Mouse (Mus musculus) T-helper 1 cell (primary cell): ENCODE measurements around the gene Coa5.

Source experiments
- in situ Hi-C: fragments of 300-600 bp; cut with MboI, MseI; formaldehyde crosslinking; loops from one replicate; pipeline ENCODE4 v1.15.1; 2025; ENCODE audit warnings: high pct_unique_total_duplicates

Coa5 gene

GRCm38 (mm10) chr1:37429366-37430296 lies at the start of gene Coa5, which contains the start of gene Unc50:
Coa5 (minus strand) TSS chr1:37430103.
Unc50 (plus strand) TSS chr1:37430139.
- in situ Hi-C loops: loop anchor here (25.0 kb wide), 1 partner anchor 433 kb away; the partner anchor contains the start of genes Lipt1 and Tsga10

DNA sequence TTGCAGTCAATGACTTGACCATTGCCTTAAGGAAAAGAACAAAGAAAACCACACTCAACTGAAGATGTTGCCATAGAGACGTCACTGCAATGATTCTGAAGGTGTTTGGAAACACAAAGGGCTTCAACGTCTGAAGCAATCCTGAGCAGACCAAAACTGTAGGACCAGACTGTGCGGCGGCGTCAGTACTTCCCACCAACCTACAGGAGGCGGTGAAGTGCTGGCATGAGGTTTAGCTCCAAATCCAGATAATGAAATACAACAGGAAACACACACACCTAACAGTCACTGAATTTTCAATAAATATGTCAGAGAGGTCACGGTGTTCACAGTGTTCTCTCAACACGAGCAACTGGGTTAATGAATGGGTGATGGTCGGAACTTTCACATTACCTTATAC lies 49.2 kb upstream of the Coa5 start:
- in situ Hi-C loops: loop anchor here (5.0 kb wide), 1 partner anchor 148 kb away; no protein-coding TSS in a partner anchor

DNA sequence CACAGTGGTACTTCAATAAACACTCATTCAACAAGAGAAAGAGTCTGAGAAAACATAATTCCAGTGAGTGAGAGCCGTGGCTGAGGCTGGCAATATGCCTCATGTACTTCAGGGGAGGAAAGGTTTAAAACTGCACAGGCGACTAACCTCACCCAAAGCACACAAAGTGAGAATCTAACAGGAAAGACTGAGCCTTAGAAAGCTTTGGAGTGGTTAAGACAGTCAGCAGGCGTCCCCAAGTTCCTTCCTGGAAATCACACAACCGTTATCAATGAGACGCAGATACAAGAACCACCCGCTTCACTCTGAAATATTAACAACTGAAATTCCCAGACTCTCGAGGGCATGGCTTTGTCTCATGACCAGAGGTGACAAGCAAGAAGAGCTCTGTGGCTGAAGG lies 48.5 kb upstream of the Coa5 start:
- in situ Hi-C loops: loop anchor here (5.0 kb wide), 1 partner anchor 149 kb away; no protein-coding TSS in a partner anchor

- in situ Hi-C loops: loop anchor here (5.0 kb wide), 1 partner anchor 149 kb away; no protein-coding TSS in a partner anchor
Observed at GRCm38 (mm10) chr1:37477928-37478327, 48.0 kb upstream of the Coa5 start.

DNA sequence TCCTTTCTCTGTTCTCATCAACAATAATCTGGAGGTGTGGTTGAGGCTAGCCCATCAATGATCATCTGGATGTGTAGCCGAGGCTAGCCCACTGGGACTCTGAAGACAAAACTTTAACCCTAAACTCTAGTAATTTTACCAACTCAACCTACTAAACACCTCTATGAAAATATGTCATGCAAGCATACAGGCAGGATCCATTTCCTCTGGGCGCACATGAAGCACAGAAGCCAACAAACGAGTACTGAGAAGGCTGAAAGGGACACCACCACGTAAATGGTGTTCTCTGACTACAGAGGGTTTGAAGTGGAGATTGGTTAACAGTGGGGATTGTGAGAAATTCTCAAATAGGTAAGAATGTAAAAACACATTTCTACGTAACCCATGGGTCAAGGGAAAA lies 47.3 kb upstream of the Coa5 start:
- in situ Hi-C loops: loop anchor here (5.0 kb wide), 1 partner anchor 150 kb away; no protein-coding TSS in a partner anchor

GRCm38 (mm10) chr1:37475312-37475711 lies 45.4 kb upstream of the Coa5 start:
- in situ Hi-C loops: loop anchor here (5.0 kb wide), 1 partner anchor 152 kb away; no protein-coding TSS in a partner anchor

GRCm38 (mm10) chr1:37474634-37475190 lies 44.8 kb upstream of the Coa5 start:
- in situ Hi-C loops: loop anchor here (5.0 kb wide), 1 partner anchor 153 kb away; no protein-coding TSS in a partner anchor

DNA sequence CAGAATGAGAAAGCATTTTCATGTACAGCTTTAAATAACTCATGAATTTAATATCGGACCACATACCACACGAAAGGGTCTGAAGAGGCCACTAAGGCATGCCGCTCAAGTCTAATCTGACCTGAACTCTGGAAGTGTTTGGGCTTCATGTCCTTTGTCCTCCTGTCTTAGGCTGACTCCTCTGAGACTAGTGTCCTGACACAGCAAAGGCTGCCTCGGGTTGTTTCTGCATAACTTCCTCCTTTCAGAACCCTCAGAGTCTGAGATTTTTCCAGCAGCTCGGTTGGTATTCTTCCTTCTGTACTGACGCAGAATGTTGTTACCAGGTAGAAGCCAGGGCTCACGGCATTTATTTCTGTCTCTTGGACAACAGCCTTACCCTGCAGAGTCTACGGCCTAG lies 44.1 kb upstream of the Coa5 start:
- in situ Hi-C loops: no loop called here

DNA sequence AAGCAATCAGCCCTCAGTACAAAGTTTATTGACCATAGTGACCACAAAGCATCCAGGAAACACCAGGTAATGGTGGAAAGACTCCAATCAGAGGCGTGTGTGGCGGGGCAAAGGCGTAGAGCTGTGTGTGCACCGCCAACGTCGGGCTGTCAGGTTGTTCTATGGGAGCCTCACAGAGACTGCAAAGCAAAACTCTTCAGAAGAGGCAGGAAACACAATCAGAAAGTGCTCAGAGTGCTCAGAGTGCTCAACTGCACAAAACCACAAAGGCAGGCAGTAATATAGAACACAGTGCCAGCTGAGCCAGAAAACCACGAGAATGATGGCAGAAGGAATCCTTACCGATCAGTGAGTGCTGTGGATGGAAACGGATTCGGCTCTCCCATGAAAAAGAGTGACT lies 43.3 kb upstream of the Coa5 start:
- in situ Hi-C loops: no loop called here

- in situ Hi-C loops: no loop called here
Observed at GRCm38 (mm10) chr1:37471179-37472148, 41.6 kb upstream of the Coa5 start.

- in situ Hi-C loops: no loop called here
Observed at GRCm38 (mm10) chr1:37469007-37469406, 39.1 kb upstream of the Coa5 start.

GRCm38 (mm10) chr1:37467806-37468205 lies 37.9 kb upstream of the Coa5 start:
- in situ Hi-C loops: no loop called here

- in situ Hi-C loops: no loop called here
Observed at GRCm38 (mm10) chr1:37466322-37466995, 36.6 kb upstream of the Coa5 start.

DNA sequence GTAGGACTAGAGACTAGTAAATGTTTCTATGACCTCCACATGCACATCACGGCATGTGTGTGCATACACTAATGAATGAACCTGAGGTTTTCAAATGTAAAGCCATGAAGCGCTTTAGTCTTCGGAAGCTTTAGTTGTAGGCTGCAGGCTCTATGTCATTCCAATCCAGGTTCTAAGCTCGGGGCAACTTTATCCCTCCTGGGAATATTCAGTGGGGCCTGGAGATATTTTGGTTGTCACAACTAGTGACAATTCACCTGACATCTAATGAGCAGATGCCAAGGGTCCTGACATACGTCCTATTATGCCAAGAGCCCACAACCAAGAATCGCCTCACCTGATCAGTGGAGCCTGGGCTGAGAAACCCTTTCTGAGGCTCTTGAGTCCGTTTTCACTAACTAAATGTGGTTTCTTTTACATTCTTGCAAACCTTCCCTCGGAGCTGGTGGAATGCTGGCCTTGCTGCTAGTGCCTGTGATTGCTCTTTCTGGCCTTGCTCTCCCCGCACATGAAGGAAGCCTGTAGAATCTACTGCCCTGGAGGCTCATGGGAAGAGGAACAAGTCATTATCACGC lies 35.1 kb upstream of the Coa5 start:
- in situ Hi-C loops: no loop called here

GRCm38 (mm10) chr1:37457546-37457945 lies 27.6 kb upstream of the Coa5 start:
- in situ Hi-C loops: no loop called here

DNA sequence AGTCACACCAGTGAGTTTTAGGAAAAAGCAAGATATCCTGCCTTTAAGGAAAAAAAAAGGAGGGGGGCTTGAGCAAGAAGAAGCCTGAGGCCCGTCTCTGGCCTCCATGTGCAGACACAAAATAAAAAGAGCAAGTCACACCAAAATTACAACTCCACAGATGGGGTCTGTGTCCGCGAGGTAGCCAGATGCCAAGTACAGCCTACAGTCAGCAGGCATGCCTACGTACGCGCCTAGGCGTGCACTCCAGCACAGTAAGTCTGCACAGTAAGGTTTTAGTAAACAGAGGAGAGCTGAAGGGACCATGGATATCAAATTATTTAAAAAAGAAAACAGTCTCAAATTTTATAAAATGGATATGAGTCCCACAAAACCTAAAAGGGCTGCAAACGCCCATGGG lies 21.4 kb upstream of the Coa5 start:
- in situ Hi-C loops: no loop called here

DNA sequence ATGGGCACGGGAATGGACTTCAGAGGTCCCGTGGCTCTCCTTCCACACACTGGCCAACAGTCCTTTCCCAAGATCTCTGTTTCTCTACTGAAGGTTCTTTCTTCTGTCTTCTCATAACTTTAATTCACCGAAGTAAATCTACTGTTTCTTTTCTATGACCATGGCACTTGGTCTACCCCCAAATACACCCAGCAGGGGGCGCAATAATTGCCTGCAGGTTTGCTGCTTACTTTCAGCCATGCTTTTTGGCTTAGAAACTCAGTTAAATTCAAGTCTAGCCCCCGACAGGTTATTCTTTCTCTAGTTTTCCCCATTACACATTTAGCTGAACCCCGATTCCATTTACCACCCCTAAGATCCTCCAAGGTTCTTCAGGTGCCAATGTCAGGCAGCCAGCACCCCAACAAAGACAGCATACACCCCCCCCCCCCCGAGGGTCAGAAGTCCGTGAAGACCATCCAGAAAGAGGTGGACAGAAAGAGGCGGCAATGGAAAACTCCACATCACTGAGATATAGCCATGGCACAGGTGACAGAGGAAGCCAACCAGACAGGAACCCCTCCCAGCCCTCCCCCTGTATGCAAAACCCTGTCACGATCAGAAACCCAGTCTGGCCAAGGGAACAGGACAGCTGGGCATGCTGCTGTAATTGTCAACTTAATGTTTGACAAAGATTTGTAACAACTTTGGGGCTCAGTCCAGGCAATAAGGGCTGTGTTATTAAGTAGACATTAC lies 18.6 kb upstream of the Coa5 start:
- in situ Hi-C loops: loop anchor here (10.0 to 25.0 kb wide), 2 partner anchors 186 to 414 kb away; partner anchors contain the start of genes Lipt1 and Tsga10

DNA sequence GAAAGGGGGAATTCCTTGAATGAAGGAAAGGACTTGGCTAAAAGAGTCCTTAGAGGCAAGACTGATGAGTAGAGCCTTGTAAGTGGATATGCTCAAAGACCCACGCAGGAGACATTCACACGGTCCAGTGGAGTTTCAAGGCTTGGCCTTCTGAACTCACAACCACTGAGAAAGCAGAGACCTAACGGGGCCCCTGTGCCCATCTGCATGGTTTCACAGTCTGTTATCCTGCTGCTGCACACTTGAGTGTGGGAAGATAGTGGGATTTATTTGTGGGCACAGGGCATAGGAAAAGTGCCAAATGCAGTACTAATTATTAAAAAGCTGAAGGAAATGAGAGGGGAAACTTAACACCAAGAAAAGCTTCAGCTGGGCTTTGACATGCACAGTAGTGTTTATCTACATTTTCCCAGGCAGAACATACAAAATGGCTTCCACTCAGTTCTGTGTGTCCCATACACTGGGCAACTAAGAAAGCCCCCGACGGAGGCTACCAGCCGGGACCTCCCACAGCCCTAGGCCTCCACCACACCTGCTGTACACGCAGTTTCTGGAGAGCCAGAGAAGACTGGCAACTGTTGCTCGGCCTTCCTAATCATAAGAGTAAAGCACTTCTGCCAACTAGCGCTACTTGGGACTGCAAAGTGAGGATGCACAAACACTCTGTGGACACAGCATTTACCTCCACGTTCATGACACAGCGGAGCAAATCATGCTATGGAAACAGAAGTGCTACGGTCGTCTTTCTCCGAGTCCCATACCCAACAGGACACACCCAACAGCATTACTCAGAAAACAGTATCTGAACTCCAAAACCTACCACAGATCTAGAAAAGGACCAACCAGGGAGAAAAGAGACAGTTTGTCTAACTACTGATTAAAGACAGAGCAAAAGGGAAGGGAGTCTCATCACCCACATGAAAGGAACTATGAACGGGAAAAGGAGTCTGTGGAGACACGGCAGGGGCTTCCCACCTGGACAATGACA lies 13.2 kb upstream of the Coa5 start:
- in situ Hi-C loops: loop anchor here (10.0 to 25.0 kb wide), 2 partner anchors 192 to 419 kb away; partner anchors contain the start of genes Lipt1 and Tsga10
